In the genomic region with DNA sequence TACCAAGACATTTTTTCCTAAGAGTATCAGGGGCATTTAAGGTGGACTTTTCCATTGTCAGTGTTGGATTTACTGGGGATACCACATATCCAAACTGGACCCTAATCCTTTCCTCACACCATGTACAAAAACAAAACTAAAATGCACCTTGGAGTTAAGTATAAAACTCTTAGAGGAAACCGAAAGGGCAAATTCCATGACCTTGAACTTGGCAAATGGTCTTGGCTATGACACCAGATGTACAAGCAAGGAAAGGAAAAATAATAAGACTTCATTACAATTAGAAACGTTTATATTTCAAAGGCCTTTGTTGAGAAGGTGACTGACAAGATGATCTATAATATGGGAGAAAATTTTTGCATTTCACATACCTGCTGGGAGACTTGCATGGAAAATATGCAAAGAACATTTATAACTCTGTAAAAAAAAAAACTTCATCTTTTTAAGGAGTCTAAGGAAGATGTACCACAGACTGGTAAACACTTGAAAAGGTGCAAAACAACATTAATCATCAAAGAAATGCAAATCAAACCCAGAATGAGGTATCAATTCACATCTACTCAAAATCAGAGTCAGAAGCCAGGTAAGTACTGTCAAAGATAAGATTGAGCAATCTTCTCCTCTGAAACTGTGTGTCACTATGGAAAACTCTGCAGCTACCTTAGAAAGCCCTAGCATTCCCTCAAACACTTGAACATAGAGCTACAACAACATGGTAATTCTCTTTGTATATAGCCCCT, we compare ENCODE assay signal across 23 mouse cellular contexts.
"Had no signal": no experiment of that assay in that cellular context is flagged by ENCODE, and none has a peak within 500 bp of the region (broad histone marks: within the 10 kb centered on the region; RNA-seq: fewer than 3 reads in every experiment).

No protein-coding gene starts in this region.

- H3K9me3 ChIP-seq: heart, embryonic 15.5 days; hindbrain, embryonic 13.5 days; limb, embryonic 15.5 days; liver, embryonic 12.5 days had no signal

- DNase-seq: forebrain, postnatal 0 days; gastrocnemius, postnatal 14 days; gastrocnemius, postnatal 36 days; heart, adult 11 months; heart, adult 2 months; heart, postnatal 14 days; heart, postnatal 36 days; kidney, adult 18-20 months; layer of hippocampus, adult 9-11 months; layer of hippocampus, postnatal 36 days; left cerebral cortex, postnatal 4 days had no signal

- H3K27ac ChIP-seq: heart, adult 2 months; heart, embryonic 13.5 days; heart, embryonic 15.5 days; hindbrain, embryonic 13.5 days; hindbrain, embryonic 15.5 days; hindbrain, postnatal 0 days; kidney, postnatal 0 days; limb, embryonic 13.5 days; limb, embryonic 15.5 days; liver, embryonic 12.5 days; liver, embryonic 14.5 days had no signal

- H3K4me3 ChIP-seq: heart, adult 2 months; heart, embryonic 13.5 days; heart, embryonic 15.5 days; hindbrain, embryonic 13.5 days; hindbrain, embryonic 15.5 days; limb, embryonic 13.5 days; limb, embryonic 15.5 days; liver, embryonic 12.5 days had no signal

- H3K4me2 ChIP-seq: heart, embryonic 11.5 days; heart, embryonic 13.5 days; heart, embryonic 15.5 days; hindbrain, embryonic 13.5 days; hindbrain, embryonic 15.5 days; limb, embryonic 13.5 days; limb, embryonic 15.5 days; liver, embryonic 12.5 days had no signal

- H3K9ac ChIP-seq: forebrain, postnatal 0 days; heart, embryonic 13.5 days; heart, embryonic 15.5 days; hindbrain, embryonic 13.5 days; hindbrain, embryonic 15.5 days; limb, embryonic 13.5 days; limb, embryonic 15.5 days; liver, embryonic 12.5 days; liver, embryonic 14.5 days had no signal

- ATAC-seq: forebrain, postnatal 0 days; hindbrain, postnatal 0 days; intestine, embryonic 16.5 days; liver, embryonic 12.5 days had no signal

- H3K27me3 ChIP-seq: heart, embryonic 13.5 days; heart, embryonic 15.5 days; hindbrain, embryonic 13.5 days; hindbrain, embryonic 15.5 days; limb, embryonic 13.5 days; limb, embryonic 15.5 days; liver, embryonic 12.5 days had no signal

- H3K36me3 ChIP-seq: heart, embryonic 13.5 days; heart, embryonic 15.5 days; hindbrain, embryonic 13.5 days; hindbrain, embryonic 15.5 days; limb, embryonic 13.5 days; limb, embryonic 15.5 days; liver, embryonic 12.5 days had no signal

- H3K4me1 ChIP-seq: heart, embryonic 13.5 days; heart, embryonic 15.5 days; hindbrain, embryonic 13.5 days; hindbrain, embryonic 15.5 days; limb, embryonic 13.5 days; limb, embryonic 15.5 days; liver, embryonic 12.5 days had no signal
